Mouse (Mus musculus) heart, adult 2 months (tissue): ENCODE data around the gene Pik3ca. TPM values are rescaled to one million over a fixed set of nuclear protein-coding genes. Genes with fewer than 3 reads are reported as not detected.

ENCODE experiments used
- DNase-seq, 2 experiments: peaks; one replicate each; pipeline ENCODE4 v3.0.0; 2021
- H3K27ac ChIP-seq: fragments of 200-600 bp; 2 replicates; pipeline ENCODE4 v1.8.1; 2022
- H3K27me3 ChIP-seq: fragments of 200-500 bp; 2 replicates; pipeline ENCODE4 v1.6.1; 2012; ENCODE audit warnings: mild to moderate bottlenecking, low read length, inconsistent platforms, mixed read lengths; ENCODE audit not compliant: control insufficient read depth, insufficient read depth
- H3K36me3 ChIP-seq: fragments of 200-500 bp; 2 replicates; pipeline ENCODE4 v1.6.1; 2012; ENCODE audit warnings: low read length, inconsistent platforms; ENCODE audit not compliant: control insufficient read depth, insufficient read depth
- H3K4me1 ChIP-seq: fragments of 200-500 bp; 2 replicates; pipeline ENCODE4 v1.6.1; 2011; ENCODE audit warnings: low read length; ENCODE audit not compliant: control insufficient read depth, insufficient read depth
- H3K4me3 ChIP-seq: fragments of 200-600 bp; 2 replicates; pipeline ENCODE4 v1.8.1; 2022
- H3K79me2 ChIP-seq: fragments of 200-500 bp; replicated peaks from 2 replicates; pipeline ENCODE4 v1.6.1; 2012; ENCODE audit warnings: mild to moderate bottlenecking, inconsistent platforms, low read length, moderate library complexity, mixed read lengths; ENCODE audit not compliant: control insufficient read depth, insufficient read depth
- H3K9ac ChIP-seq: fragments of 200-500 bp; 2 replicates; pipeline ENCODE4 v1.6.1; 2012; ENCODE audit warnings: low read depth, mild to moderate bottlenecking, control low read depth, inconsistent platforms, low read length, mixed read lengths
- CTCF ChIP-seq: fragments of 200-600 bp; IDR thresholded peaks from 2 replicates; pipeline ENCODE4 v1.8.1; 2022; ENCODE audit warnings: antibody characterized with exemption, mild to moderate bottlenecking, moderate library complexity
- EP300 ChIP-seq: fragments of 200-500 bp; IDR thresholded peaks from 2 replicates; pipeline ENCODE4 v1.6.1; 2011; ENCODE audit warnings: low read depth, low read length, control low read depth; ENCODE audit not compliant: insufficient read depth
- POLR2A ChIP-seq: fragments of 200-500 bp; IDR thresholded peaks from 2 replicates; pipeline ENCODE4 v1.6.1; 2011; ENCODE audit warnings: mild to moderate bottlenecking, low read depth, low read length, control low read depth; ENCODE audit not compliant: insufficient read depth
- WGBS: fragments of 180-500 bp; shearing (Covaris S2); methylation state at CpG from one replicate; pipeline ENCODE4 v1.1.7; 2018; 5-methylcytosine and 5-hydroxymethylcytosine counted together
- intact Hi-C: fragments of 180-260 bp; cut with DNase I; formaldehyde crosslinking; loops from one replicate; pipeline ENCODE4 v1.15.1; 2025
- polyA plus RNA-seq: library from polyadenylated mRNA; depleted of rRNA; stranded (reverse); fragments of >200 nt; gene quantifications from 2 replicates; pipeline ENCODE4 v1.2.3, GENCODE M21; 2012
- total RNA-seq, 2 experiments: library from RNA; stranded (reverse); gene quantifications; 2 replicates each; pipeline ENCODE4 v1.2.3; 2021

The Pik3ca gene
- total and polyA plus RNA-seq, 3 experiments = 6.5 to 48.5 (median 43.5) TPM

GRCm38 (mm10) chr3:32437297-32437696 lies 39.8 kb downstream of the Pik3ca start:
- TF ChIP-seq CTCF (no peak), POLR2A (no peak), EP300 (no peak)
- Histone ChIP-seq H3K9ac (no peak overlapping the region), H3K27ac (no peak overlapping the region), H3K4me1 (peaks cover 2% of the 10 kb centered on the region; the same call in 1 of the 2 replicates), H3K79me2 (peaks cover 8% of the 10 kb centered on the region), H3K4me3 (no peak overlapping the region), H3K27me3 (no peaks in the 10 kb centered on the region), H3K36me3 (peaks cover 2% of the 10 kb centered on the region)
- DNase-seq = no peak
- intact Hi-C loops = loop anchor here (2.0 kb wide), 1 partner anchor 66 kb away; no protein-coding TSS in a partner anchor
- WGBS = 84% methylated on average over 6 of the region's 6 CpGs

- no peaks in the 10 kb centered on the region; the same call in 1 of the 2 replicates for H3K4me1 ChIP-seq
- no peak for DNase-seq
- WGBS = 89% methylated on average over 6 of the region's 6 CpGs
- H3K36me3 ChIP-seq = peaks cover 2% of the 10 kb centered on the region
- no peak overlapping the region for H3K9ac ChIP-seq
- H3K79me2 ChIP-seq = peaks cover 5% of the 10 kb centered on the region
- intact Hi-C loops = loop anchor here (2.0 kb wide), 1 partner anchor 65 kb away; no protein-coding TSS in a partner anchor
- H3K4me3 ChIP-seq = no peak overlapping the region
- no peaks in the 10 kb centered on the region for H3K27me3 ChIP-seq
- no peak overlapping the region for H3K27ac ChIP-seq
- TF ChIP-seq CTCF (no peak), POLR2A (no peak), EP300 (no peak)
Measured at GRCm38 (mm10) chr3:32437820-32438219, 40.3 kb downstream of the Pik3ca start.

- Histone ChIP-seq H3K36me3 (peaks cover 2% of the 10 kb centered on the region), H3K9ac (no peak overlapping the region), H3K79me2 (peaks cover 1% of the 10 kb centered on the region; the same call in 1 of the 2 replicates), H3K27me3 (no peaks in the 10 kb centered on the region), H3K27ac (no peak overlapping the region), H3K4me1 (no peaks in the 10 kb centered on the region), H3K4me3 (no peak overlapping the region)
- 84% methylated on average over 4 of the region's 4 CpGs for WGBS
- no peak for DNase-seq
- no peak for TF ChIP-seq CTCF
- no peak for TF ChIP-seq POLR2A
- no peak for TF ChIP-seq EP300
- intact Hi-C loops = no loop called here
Measured at GRCm38 (mm10) chr3:32438716-32439115, 41.2 kb downstream of the Pik3ca start.

GRCm38 (mm10) chr3:32441710-32442109 lies 44.2 kb downstream of the Pik3ca start:
- Histone ChIP-seq H3K27me3 (no peaks in the 10 kb centered on the region), H3K36me3 (peaks cover 2% of the 10 kb centered on the region)
- no peak for DNase-seq

GRCm38 (mm10) chr3:32454329-32455021 lies 57.0 kb downstream of the Pik3ca start:
- peaks cover 13% of the 10 kb centered on the region for H3K36me3 ChIP-seq
- peak overlapping the region; percentile 10; the same call in 1 of the 2 replicates for H3K27ac ChIP-seq
- H3K4me1 ChIP-seq = no peaks in the 10 kb centered on the region; the same call in none of the 2 replicates
- no peak overlapping the region for H3K4me3 ChIP-seq
- DNase-seq = peak in 1 of 2 experiments; percentile 38
- H3K79me2 ChIP-seq = no peaks in the 10 kb centered on the region
- 37% methylated on average over 11 of the region's 11 CpGs for WGBS
- H3K9ac ChIP-seq = no peak overlapping the region
- H3K27me3 ChIP-seq = 0 out of 2 replicates have a peak, but pooled peaks cover 1% of the 10 kb centered on the region
- no peak for TF ChIP-seq EP300
- TF ChIP-seq POLR2A = no peak
- TF ChIP-seq CTCF = no peak
- intact Hi-C loops = loop anchor here (5.0 kb wide), 2 partner anchors 53 to 57 kb away; partner anchors contain the start of gene Pik3ca

More at GRCm38 (mm10) chr3:32441710-32442109, 44.2 kb downstream of the Pik3ca start:
- no peak overlapping the region for H3K4me3 ChIP-seq
- no peak overlapping the region for H3K27ac ChIP-seq
- H3K4me1 ChIP-seq = no peaks in the 10 kb centered on the region; the same call in 1 of the 2 replicates
- intact Hi-C loops = no loop called here
- no peaks in the 10 kb centered on the region; the same call in 1 of the 2 replicates for H3K79me2 ChIP-seq
- TF ChIP-seq CTCF (peak; percentile 38), POLR2A (no peak)
- no peak overlapping the region for H3K9ac ChIP-seq

DNA sequence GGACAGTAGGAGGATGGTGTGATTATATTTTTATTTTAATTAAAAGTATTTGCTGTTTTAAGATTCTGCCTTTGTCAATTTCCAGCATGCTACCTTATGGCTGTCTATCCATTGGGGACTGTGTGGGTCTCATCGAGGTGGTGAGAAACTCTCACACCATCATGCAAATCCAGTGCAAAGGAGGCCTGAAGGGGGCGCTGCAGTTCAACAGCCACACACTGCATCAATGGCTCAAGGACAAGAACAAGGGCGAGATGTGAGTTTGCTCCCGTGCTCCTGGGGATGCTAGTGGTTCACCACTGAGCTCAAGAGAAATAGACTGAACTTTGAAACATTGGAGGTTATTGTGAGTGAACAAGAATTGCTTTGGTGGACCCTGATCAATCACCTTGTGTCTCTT lies 62.3 kb downstream of the Pik3ca start:
- no peak overlapping the region for H3K27ac ChIP-seq
- H3K27me3 ChIP-seq = 0 out of 2 replicates have a peak, but pooled peaks cover 1% of the 10 kb centered on the region
- H3K36me3 ChIP-seq = peaks cover 10% of the 10 kb centered on the region
- TF ChIP-seq POLR2A (no peak), EP300 (no peak), CTCF (peak; percentile 62)
- no peak overlapping the region for H3K9ac ChIP-seq
- no peaks in the 10 kb centered on the region for H3K4me1 ChIP-seq
- no peak overlapping the region for H3K4me3 ChIP-seq
- no peaks in the 10 kb centered on the region for H3K79me2 ChIP-seq
- peak in 1 of 2 experiments; percentile 16 for DNase-seq
- 69% methylated on average over 4 of the region's 4 CpGs for WGBS
- intact Hi-C loops = loop anchor here (5.0 kb wide), 1 partner anchor 48 kb away; no protein-coding TSS in a partner anchor
